Mouse (Mus musculus) naive thymus-derived CD4-positive, alpha-beta T cell, adult 2 months (primary cell): ENCODE measurements around the gene Anxa4.
A peak's percentile ranks its signal among the peaks of the same experiment; 100 is the strongest.

Experiments
- DNase-seq: peaks from one replicate; pipeline ENCODE4 v3.0.0-alpha.2; 2011; ENCODE audit warnings: low read depth

Gene Anxa4

GRCm38 (mm10) chr6:86752843-86753485, 40.4 kb downstream of the Anxa4 start:
- DNase-seq, result no peak

GRCm38 (mm10) chr6:86750961-86751360, 42.4 kb downstream of the Anxa4 start:
- no peak for DNase-seq

DNA sequence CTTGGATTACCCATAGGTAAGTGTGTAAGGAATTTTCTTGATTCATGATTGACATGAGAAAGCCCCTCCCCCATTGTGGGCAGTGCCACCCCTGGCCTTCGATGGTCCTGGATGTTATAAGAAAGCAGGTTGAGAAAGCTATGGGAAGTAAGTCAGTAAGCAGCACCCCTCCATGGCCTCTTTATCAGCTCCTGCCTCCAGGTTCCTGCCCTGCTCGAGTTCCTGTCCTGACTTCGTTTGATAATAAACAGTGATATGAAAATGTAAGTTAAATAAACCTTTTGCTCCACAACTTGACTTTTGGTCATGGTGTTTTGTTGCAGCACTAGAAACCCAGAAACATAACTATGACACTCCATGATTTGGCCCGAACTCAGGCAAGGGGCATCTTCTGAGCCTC, 43.6 kb downstream of the Anxa4 start:
- no peak for DNase-seq

DNA sequence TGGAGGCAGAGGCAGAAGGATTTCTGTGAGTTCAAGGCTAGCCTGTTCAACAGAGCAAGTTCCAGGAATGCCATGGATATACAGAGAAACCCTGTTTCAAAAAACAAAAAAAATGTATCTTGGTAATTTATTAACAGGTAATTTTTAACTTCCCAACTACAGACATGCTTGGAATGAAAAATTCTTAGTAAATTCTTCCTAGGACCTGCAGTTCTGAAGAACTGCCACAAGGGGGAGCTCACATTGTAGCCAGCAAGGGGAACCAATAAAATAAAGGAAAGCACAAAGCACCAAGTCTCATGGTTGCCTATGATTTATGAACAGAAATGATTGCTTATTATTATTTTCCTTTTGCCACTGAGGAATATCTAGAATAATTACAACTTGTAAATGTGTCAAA, 46.2 kb downstream of the Anxa4 start:
- DNase-seq, result peak; percentile 77

GRCm38 (mm10) chr6:86740652-86741051, 52.7 kb downstream of the Anxa4 start:
- DNase-seq, result no peak

DNA sequence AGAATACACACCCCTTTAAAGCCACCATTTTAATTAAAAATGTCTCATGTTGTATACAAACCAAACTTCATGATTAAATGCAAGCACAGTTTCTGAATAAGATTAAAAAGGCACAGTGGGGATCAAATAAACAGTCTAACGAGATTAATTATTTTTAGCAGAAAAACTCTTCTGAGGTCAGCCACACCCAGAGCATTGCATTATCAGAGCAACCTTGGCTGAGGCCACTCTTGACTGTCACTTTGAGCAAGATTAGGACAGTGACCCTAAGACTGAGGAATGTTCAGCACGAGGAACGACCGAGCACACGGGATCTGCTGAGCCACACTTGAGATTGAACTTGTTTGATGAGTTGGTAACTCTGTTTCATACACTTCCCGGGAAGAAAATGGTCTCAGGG, 56.6 kb downstream of the Anxa4 start:
- DNase-seq, result no peak

- no peak for DNase-seq
Observed at GRCm38 (mm10) chr6:86736313-86736712, 57.1 kb downstream of the Anxa4 start.

GRCm38 (mm10) chr6:86733183-86733876, 60.1 kb downstream of the Anxa4 start, which contains the start of gene Gmcl1:
Gmcl1 (minus strand) TSS chr6:86733383.
- peak; percentile 99 for DNase-seq

- peak; percentile 48 for DNase-seq
Observed at GRCm38 (mm10) chr6:86732276-86733173, 60.9 kb downstream of the Anxa4 start.

GRCm38 (mm10) chr6:86728711-86729110, 64.7 kb downstream of the Anxa4 start:
- no peak for DNase-seq

- no peak for DNase-seq
Observed at GRCm38 (mm10) chr6:86721977-86722376, 71.4 kb downstream of the Anxa4 start.

GRCm38 (mm10) chr6:86708072-86708774, 85.2 kb downstream of the Anxa4 start:
- no peak for DNase-seq

- no peak for DNase-seq
Observed at GRCm38 (mm10) chr6:86702577-86702976, 90.8 kb downstream of the Anxa4 start.

GRCm38 (mm10) chr6:86697903-86698302, 95.5 kb downstream of the Anxa4 start:
- no peak for DNase-seq

- no peak for DNase-seq
Observed at GRCm38 (mm10) chr6:86696213-86696612, 97.2 kb downstream of the Anxa4 start.

DNA sequence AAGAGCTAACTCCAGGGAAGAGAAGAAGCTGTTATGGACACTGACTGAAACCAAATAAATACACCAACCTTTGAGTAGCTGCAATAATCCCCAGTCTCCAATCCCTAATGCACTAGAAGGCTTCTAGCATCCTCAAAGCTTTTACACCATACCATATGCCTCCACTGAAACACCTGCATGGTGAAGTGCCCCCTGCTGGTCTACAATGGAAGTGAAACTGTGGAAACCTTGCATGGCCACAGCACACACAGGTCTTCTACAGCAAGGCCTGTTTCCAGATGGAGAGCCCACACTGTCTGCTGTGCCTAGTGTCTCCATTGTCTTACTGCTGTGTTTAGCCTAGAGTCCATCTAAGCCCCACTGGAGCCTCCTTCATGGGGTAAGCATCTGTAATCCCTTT, 98.9 kb downstream of the Anxa4 start:
- DNase-seq, result peak; percentile 85

DNA sequence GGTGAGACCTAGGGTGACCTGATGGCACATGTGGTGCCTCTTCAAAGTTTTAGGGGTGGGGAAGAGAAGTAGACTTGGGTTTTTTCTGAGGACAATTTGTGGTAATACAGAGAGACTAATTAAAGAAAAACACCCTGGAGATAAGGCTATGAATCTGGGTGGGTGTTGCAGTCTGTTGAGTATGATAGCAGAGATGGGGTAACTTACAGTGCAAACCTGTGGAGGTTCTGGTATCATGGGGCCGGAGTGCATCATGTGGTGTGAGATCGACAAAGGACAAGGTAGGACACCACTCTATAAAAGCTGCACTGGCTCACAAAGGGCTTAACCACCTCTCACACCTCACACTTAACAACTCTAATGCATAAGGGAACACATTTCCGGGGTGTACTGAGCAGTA, 103.7 kb downstream of the Anxa4 start:
- DNase-seq, result no peak

GRCm38 (mm10) chr6:86686971-86687370, 106.4 kb downstream of the Anxa4 start:
- DNase-seq, result no peak
